Mouse (Mus musculus) erythroblast, embryonic 14.5 days (primary cell): ENCODE measurements around the gene 4930568D16Rik. TPM values are rescaled to one million over a fixed set of nuclear protein-coding genes. Genes with fewer than 3 reads are reported as not detected.

ENCODE experiments used
- H3K27me3 ChIP-seq: 2 replicates; pipeline ENCODE4 v1.6.1; 2012; ENCODE audit warnings: inconsistent platforms; ENCODE audit not compliant: control insufficient read depth
- H3K36me3 ChIP-seq: 2 replicates; pipeline ENCODE4 v1.6.1; 2012; ENCODE audit warnings: mild to moderate bottlenecking, inconsistent platforms; ENCODE audit not compliant: control insufficient read depth
- H3K4me1 ChIP-seq: 2 replicates; pipeline ENCODE4 v1.6.1; 2012; ENCODE audit warnings: inconsistent platforms; ENCODE audit not compliant: control insufficient read depth
- H3K4me3 ChIP-seq: replicated peaks from 2 replicates; pipeline ENCODE3; 2012; ENCODE audit warnings: moderate library complexity, mild to moderate bottlenecking, inconsistent platforms
- H3K9me3 ChIP-seq: 2 replicates; pipeline ENCODE4 v1.6.1; 2012; ENCODE audit warnings: low read length, inconsistent platforms, mixed read lengths; ENCODE audit not compliant: control insufficient read depth
- GATA1 ChIP-seq: IDR thresholded peaks from 2 replicates; pipeline ENCODE4 v1.6.1; 2012; ENCODE audit warnings: low read length, inconsistent platforms, mixed read lengths
- TAL1 ChIP-seq: IDR thresholded peaks from 3 replicates; pipeline ENCODE4 v1.6.1; 2012; ENCODE audit warnings: low read length, inconsistent platforms, mixed read lengths
- polyA plus RNA-seq: library from polyadenylated mRNA; stranded (reverse); fragments of >175 nt; gene quantifications from 2 replicates; pipeline ENCODE4 v1.2.3, GENCODE M21; 2012

The 4930568D16Rik gene
- not detected in 2 replicates for polyA plus RNA-seq

- peaks cover 4% of the 10 kb centered on the region for H3K9me3 ChIP-seq
- TF ChIP-seq TAL1 = no peak
- TF ChIP-seq GATA1 = no peak
- H3K36me3 ChIP-seq = no peaks in the 10 kb centered on the region
- no peaks in the 10 kb centered on the region; the same call in 1 of the 2 replicates for H3K27me3 ChIP-seq
- H3K4me3 ChIP-seq = no peak within 1 kb of the TSS
- H3K4me1 ChIP-seq = no peaks in the 10 kb centered on the region
Measured at GRCm38 (mm10) chr2:35367629-35368028, at the start of gene 4930568D16Rik. 4930568D16Rik (minus strand) TSS chr2:35367729.

- no peak for TF ChIP-seq TAL1
- TF ChIP-seq GATA1 = no peak
- Histone ChIP-seq H3K4me1 (peaks cover 64% of the 10 kb centered on the region), H3K36me3 (peaks cover 95% of the 10 kb centered on the region), H3K9me3 (no peaks in the 10 kb centered on the region), H3K27me3 (no peaks in the 10 kb centered on the region), H3K4me3 (no peak overlapping the region)
Measured at GRCm38 (mm10) chr2:35417231-35417630, 49.7 kb upstream of the 4930568D16Rik start.

GRCm38 (mm10) chr2:35416473-35416872, 48.9 kb upstream of the 4930568D16Rik start:
- H3K4me3 ChIP-seq = no peak overlapping the region
- H3K36me3 ChIP-seq = peaks cover 95% of the 10 kb centered on the region
- H3K9me3 ChIP-seq = no peaks in the 10 kb centered on the region
- peaks cover 61% of the 10 kb centered on the region for H3K4me1 ChIP-seq
- no peaks in the 10 kb centered on the region for H3K27me3 ChIP-seq
- no peak for TF ChIP-seq TAL1
- no peak for TF ChIP-seq GATA1

GRCm38 (mm10) chr2:35412810-35413209, 45.3 kb upstream of the 4930568D16Rik start:
- Histone ChIP-seq H3K27me3 (no peaks in the 10 kb centered on the region), H3K4me3 (no peak overlapping the region), H3K4me1 (peaks cover 35% of the 10 kb centered on the region), H3K36me3 (peaks cover 99% of the 10 kb centered on the region), H3K9me3 (no peaks in the 10 kb centered on the region)
- TF ChIP-seq GATA1 (no peak), TAL1 (no peak)

GRCm38 (mm10) chr2:35412246-35412645, 44.7 kb upstream of the 4930568D16Rik start:
- no peak for TF ChIP-seq GATA1
- TF ChIP-seq TAL1 = no peak
- Histone ChIP-seq H3K27me3 (no peaks in the 10 kb centered on the region), H3K9me3 (no peaks in the 10 kb centered on the region), H3K4me3 (no peak overlapping the region), H3K4me1 (peaks cover 35% of the 10 kb centered on the region), H3K36me3 (peaks cover 99% of the 10 kb centered on the region)

GRCm38 (mm10) chr2:35411640-35412190, 44.2 kb upstream of the 4930568D16Rik start:
- no peaks in the 10 kb centered on the region for H3K9me3 ChIP-seq
- peaks cover 99% of the 10 kb centered on the region for H3K36me3 ChIP-seq
- TF ChIP-seq TAL1 = no peak
- TF ChIP-seq GATA1 = no peak
- no peaks in the 10 kb centered on the region for H3K27me3 ChIP-seq
- no peak overlapping the region for H3K4me3 ChIP-seq
- H3K4me1 ChIP-seq = peaks cover 35% of the 10 kb centered on the region

GRCm38 (mm10) chr2:35409466-35409865, 41.9 kb upstream of the 4930568D16Rik start:
- no peaks in the 10 kb centered on the region for H3K9me3 ChIP-seq
- peaks cover 92% of the 10 kb centered on the region for H3K36me3 ChIP-seq
- TF ChIP-seq TAL1 = no peak
- H3K4me3 ChIP-seq = no peak overlapping the region
- H3K27me3 ChIP-seq = no peaks in the 10 kb centered on the region
- peaks cover 33% of the 10 kb centered on the region for H3K4me1 ChIP-seq

GRCm38 (mm10) chr2:35408409-35409110, 41.0 kb upstream of the 4930568D16Rik start:
- H3K4me3 ChIP-seq = no peak overlapping the region
- no peak for TF ChIP-seq GATA1
- TF ChIP-seq TAL1 = no peak
- H3K9me3 ChIP-seq = no peaks in the 10 kb centered on the region
- H3K36me3 ChIP-seq = peaks cover 92% of the 10 kb centered on the region
- H3K4me1 ChIP-seq = peaks cover 33% of the 10 kb centered on the region
- H3K27me3 ChIP-seq = no peaks in the 10 kb centered on the region

GRCm38 (mm10) chr2:35407878-35408277, 40.3 kb upstream of the 4930568D16Rik start:
- TF ChIP-seq TAL1 (no peak), GATA1 (no peak)
- Histone ChIP-seq H3K9me3 (no peaks in the 10 kb centered on the region), H3K4me3 (no peak overlapping the region), H3K36me3 (peaks cover 91% of the 10 kb centered on the region), H3K4me1 (peaks cover 33% of the 10 kb centered on the region), H3K27me3 (no peaks in the 10 kb centered on the region)

DNA sequence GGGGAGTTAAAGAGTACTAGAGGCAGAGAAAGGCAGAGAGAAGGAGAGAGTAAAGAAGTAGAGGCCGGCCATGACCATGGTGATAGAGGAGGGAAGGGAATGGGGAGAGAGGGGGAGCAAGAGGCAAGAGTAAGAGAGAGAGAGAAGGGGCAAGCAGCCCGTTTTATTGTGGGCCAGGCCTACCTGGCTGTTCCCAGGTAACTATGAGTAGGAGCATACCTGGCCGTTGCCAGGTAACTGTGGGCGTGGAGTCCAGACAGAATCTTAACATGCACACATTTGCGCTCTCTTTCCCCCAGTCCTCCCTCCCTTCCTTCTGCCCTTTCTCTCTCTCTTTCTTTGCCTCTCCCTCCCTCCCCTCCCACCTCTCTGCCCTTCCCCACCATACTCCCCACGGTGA, 39.7 kb upstream of the 4930568D16Rik start:
- Histone ChIP-seq H3K4me3 (no peak overlapping the region), H3K36me3 (peaks cover 91% of the 10 kb centered on the region), H3K9me3 (no peaks in the 10 kb centered on the region), H3K27me3 (no peaks in the 10 kb centered on the region), H3K4me1 (peaks cover 31% of the 10 kb centered on the region)
- TF ChIP-seq GATA1 (no peak), TAL1 (no peak)
